Mouse (Mus musculus) liver (tissue): ENCODE data around the gene Slc23a4.
A peak's percentile ranks its signal among the peaks of the same experiment; 100 is the strongest.

Experiments
- DNase-seq: peaks from one replicate; pipeline ENCODE4 v3.0.0-alpha.2; 2020; ENCODE audit warnings: mixed read lengths

The Slc23a4 gene

DNA sequence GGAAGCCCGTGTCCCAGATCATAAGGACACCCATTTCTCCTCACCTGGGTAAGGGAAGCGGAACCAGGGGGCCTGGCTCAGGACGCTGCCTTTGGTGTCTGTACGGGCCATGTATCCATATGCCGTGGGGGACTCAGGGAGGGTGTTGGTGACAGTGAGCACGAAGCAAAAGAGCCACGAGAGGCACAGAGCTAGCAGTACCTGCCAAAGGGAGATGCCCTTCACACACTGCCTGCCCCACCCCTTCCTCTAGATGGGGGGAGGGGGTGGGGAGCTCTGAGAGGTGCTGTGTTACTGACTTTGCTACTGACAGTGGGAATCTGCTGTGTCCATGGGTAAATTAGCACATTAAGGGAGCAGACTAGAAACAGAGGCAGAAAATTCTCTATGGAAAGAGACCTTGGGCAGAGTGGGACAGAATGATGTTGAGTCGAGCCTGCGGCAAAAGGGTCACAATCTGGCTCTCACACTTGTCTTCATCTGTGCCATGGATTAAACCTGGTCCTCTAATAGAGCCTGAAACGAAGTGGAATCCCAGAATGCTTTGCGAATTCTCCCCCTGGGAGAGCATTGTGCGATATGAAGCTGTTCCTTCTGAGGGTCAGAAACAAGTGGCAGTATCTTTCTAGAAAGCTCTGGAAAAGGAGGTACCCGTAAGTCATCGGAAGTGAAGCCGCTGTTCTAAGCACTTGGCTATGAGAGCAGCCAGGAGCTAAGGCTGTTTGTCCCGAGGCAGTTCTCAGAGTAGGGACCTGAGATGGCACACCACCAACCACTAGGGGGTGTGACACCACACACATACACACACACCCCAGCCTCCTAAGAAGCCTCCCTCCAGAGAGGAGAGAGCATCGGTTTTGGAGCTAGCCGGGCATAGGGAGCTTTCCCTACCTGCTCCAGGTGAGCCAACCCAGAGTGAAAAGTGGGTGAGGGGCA lies 33.0 kb downstream of the Slc23a4 start:
- DNase-seq = peak; percentile 48

DNA sequence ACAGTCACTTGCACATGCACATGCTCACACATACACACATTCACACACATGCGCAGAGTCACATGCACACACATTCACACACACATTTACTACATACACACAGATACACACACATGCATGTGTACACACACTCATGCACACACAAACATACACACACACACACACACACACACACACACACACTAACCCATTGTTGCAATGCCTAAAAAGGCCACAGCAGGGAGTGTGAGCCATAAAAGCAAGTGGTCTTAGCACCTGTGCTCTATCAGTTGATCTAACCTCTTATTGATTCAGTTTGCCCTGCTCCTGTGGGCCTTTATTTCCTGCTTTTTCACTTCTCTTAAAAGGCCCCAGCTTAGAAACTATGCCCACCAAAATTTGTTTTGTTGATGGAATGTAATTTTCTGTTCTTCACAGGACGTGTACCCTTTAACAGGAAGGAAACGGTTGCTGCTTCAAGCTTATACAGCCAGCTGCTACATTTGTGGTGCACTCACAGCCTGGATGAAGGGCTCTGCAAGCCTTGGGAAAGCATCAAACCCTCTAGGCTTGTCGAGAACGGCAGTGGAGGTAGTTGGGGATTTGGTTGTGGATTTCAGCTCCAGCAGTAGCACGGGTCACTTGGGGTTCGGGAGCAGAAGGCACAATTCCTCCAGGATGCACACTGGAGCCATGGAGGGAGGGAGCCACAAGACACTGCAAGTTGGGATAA lies 36.1 kb downstream of the Slc23a4 start:
- DNase-seq = no peak

DNA sequence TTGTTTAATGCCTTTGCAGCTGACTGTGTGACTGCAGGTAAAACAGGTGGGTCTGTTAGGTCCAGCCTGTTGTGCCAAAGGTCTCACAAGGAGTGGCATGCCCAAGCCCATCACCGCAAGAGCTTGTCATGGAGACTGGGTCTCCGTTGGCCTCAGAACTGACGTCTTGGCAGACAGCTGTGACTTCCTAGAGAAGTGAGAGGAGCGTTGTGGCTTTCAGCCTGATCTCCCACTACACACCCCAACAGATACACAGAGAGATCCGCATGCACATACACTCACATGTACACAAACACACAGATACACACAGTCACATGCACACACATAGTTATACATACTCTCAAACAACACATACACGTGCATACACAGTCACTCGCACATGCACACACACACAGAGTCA lies 36.7 kb downstream of the Slc23a4 start:
- DNase-seq = no peak

DNA sequence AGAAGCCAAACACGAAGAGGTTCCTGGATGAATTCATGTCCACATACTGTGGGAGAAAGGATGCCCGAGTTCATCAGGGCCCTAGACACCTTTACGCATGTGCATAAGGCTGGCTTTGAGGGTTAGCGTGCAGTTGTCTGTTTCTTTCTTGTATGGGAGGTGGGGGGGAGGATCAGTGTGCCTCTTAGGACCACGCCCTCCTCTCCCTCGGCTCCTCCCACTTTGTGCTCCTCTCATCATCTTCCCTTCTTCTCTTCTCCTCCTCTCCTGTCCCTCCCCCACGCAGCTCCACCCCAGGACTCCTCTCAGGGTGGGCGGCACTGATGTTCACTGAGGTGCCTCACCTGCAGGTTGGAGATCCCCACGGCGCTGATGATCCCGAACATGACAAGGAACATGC lies 39.7 kb downstream of the Slc23a4 start:
- no peak for DNase-seq

DNA sequence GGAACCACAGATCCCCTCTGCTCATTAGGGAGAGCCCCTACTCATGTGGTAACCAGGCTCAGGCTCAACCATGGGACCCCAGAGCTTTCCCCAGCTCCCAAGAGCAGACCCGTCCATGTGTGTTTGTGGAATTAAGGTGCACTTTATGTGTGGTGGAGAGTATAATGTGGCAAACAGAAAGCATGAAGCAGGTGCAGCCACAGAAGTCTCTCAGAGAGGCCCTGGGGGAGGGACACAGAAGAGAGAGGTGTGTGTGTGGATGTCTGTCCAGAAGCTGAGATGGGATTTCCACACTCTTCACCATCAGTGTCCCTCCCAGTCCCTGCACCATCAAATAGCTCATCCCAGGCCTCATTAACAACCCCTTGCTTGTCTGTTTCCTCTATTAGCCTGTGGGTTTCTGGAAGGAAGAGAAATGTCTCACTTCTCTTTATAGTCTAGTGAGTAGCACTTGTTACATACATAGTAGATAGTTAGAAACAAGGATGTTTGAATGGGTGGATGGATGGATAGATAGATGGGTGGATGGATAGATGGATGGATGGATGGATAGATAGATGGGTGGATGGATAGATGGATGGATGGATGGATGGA lies 41.6 kb downstream of the Slc23a4 start:
- no peak for DNase-seq

DNA sequence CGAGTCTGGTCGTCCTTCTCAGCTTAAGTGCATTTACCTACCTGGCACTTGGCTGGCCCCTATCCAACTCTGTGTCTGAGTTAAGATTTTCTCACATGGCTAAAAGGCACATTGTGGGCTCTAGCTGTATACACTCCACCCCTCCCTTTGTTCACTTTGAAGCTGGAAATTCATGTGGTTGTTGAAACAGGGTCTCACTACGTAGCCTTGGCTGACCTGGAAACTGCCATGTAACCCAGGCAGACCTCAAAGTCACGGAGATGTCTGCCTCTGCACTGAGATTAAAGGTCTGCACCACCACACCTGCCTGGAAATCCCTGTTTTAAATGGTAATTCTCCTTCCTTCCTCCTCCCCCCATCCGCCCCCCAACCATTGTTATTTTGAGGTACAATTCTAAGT lies 44.7 kb downstream of the Slc23a4 start:
- no peak for DNase-seq

DNA sequence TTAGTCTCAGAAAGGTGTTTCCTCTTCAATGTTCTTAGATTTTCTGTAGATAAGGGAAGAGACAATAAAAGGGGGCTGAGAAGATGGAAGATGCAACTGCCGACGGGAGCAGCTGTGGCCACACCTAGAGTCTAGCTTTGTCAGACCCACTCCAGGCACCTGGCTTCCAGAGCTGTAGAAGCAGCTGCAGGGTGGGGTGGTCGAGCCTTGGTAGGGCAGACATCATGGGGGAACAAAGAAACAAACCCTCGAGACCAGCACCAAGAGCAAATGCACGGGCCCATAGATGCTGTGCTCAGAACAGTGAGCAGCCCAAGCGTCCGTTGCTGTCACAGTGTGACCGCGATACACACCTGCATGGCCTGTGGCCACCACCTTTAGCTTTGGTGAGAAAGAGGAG lies 45.8 kb downstream of the Slc23a4 start:
- no peak for DNase-seq

DNA sequence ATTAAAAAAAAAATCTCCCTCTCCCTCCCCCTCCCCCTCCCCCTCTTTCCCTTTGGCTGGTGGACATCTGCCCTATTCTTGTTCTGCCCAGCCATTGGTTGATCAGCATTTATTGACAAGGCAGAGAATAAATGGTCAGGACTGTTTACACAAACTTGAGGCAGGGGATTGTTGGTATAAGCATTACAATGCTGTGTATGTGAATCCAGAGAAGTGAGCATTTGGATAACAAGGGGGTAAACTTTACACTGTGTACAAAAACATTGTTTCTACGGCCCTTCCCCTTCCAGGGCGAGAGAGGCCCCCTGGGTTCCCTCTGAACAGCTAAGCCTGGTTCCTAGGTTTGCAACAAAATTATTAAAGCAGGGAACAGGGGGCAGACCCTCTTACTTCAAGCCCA lies 46.7 kb downstream of the Slc23a4 start:
- DNase-seq = no peak

DNA sequence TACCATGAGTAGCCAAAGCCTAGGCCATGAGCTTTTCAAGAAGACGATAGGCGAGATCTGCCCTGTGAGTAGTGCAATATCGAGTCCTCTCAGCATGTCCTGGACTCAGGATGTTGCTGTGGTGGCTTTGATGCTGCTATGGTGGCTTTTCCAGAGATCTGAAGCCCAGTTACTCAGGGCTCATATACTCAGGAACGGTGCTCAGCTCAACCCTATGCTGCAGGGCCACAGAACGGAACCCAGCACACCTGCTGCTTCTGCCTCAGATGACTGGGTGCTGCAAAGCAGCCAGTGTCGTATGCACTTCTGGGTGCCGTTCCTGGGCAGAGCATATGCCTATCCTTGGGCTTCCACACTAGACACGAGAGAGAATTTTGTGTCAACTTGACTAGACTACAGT lies 48.8 kb downstream of the Slc23a4 start:
- no peak for DNase-seq

DNA sequence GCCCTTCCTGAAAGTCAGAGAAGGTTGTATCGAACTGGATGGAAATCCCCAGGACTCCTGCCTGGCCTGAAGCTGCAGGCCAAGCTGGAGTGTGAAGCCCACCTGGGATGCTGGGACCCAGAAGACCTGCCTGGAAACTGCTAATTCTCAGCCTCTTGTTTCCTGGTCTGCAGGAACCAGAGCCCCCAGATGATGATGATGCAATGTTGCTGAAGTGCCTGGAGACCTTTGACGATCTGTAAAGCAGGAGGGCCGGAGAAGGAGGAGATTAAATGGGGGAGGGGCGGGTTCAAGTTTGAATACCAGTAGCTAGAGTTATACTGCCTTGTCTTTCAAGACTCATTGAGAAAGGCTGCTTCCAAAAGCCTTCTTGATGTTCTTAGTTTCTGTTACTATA lies 49.3 kb downstream of the Slc23a4 start:
- DNase-seq = no peak

DNA sequence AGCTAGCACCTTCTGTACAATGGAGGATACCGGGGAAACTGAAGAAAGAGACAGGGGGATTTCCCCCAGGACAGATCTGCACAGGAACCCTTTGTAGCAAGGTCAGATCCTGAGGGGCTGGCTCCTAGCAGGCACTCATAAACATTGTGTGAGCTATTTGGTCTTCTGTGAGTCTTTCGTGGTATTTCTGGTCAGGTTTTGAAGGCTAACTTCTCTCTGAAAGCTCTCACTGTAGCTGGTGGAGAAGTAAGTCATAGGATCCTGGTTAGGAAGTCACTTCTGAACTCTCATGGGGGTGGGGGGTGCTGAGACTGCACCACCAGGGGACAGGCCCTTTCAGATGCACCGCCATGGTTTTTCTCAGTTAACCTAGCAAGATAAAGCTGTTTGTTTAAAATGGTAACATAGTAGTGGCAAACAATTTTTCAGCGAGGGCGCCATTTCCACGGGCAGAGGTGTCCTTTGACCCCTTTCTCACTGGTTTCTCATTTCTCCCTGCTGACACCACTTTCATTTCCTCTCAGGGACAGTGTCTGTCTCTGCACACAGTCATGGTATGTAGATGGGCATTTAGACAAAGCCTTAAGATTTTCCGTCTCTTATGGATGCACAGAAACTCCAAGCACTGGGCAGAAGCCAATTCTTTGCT lies 49.8 kb downstream of the Slc23a4 start:
- DNase-seq = no peak

DNA sequence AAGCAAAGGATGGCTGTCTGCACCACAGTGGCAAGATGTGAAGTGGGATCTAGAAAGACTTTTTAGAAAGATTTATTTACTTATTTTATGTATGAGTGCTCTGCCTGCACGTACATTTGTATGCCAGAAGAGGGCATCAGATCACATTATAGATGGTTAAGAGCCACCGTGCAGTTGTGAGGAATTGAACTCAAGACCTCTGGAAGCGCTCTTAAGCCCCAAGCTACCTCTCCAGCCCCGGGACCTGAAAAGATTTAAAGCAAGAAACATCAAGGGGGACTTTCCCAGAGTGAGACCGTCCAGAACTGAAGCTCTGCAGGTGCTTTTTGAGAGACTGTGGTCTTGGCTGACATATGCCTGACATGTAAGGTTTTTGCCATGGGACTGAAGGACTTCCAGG lies 51.5 kb downstream of the Slc23a4 start:
- DNase-seq = no peak

DNA sequence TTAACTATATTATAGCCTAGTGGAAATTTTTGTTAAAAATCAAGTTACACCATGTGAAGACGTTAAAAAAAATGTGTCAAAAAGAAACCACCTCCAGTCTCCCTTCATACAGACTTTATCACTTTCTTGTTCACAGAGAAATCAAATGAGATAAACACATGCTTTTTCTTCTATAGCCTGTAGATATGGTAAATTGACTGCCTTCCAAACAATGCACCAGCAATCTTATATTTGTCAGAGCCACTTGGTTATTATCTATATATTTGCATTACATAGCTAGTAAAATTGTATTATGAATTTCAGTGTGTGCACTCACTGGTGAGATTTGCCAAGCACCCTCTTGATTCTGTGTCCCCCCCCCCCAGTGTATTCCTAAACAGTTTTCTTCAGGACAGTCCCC lies 55.6 kb downstream of the Slc23a4 start:
- no peak for DNase-seq

DNA sequence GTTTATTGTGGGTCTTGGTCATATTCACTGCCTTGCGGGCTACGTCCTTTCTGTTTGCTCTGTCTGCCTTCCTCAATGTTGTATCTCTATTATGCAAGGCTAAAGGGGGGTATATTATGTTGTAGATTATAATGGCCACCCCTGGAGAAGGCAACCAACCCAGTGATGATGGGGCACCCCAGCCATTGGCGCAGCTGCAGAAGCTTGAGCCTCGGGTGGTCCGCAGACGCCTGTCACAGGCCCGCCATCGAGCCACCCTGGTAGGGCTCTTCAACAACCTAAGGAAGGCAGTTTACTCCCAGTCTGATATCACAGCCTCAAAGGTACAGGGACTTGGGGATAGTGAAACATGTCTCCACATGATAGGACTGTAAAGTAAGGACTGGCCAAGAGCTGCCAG lies 60.6 kb downstream of the Slc23a4 start:
- no peak for DNase-seq

DNA sequence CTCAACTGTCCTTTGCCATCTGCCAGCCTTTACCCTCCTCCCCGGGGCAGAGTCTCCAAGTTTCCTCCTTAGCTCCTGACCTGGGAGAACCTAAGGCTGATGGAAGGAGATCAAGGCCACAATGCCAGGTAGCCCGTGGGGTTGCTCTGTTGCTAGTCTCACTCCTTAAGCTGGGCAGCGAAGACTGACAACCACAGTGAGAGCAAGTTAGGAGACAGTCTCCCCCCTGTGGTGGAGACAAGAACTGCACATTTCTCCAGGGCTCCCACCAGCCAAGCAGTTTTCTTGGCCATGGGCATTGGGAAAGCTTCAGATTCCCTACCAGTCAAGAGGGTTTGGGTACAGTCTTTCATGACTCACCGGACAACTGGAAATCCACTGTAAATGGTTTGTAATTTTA lies 61.0 kb downstream of the Slc23a4 start:
- peak; percentile 71 for DNase-seq

DNA sequence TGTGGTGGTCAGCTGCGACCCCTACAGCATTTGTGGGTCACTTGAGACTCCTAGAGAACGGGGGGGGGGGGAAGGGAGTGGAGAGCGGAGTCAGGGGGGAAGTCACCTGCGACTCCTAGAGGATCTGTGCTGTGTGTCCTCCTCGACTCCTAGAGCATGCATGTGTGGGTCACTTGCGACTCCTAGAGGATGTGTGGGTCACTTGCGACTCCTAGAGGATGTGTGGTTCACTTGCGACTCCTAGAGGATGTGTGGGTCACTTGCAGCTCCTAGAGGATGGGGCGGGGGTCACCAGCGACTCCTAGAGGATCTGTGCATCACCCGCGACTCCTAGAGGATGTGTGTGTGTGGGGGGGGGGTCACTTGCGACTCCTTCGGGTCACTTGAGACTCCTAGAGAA lies 66.3 kb downstream of the Slc23a4 start:
- DNase-seq = peak; percentile 70

DNA sequence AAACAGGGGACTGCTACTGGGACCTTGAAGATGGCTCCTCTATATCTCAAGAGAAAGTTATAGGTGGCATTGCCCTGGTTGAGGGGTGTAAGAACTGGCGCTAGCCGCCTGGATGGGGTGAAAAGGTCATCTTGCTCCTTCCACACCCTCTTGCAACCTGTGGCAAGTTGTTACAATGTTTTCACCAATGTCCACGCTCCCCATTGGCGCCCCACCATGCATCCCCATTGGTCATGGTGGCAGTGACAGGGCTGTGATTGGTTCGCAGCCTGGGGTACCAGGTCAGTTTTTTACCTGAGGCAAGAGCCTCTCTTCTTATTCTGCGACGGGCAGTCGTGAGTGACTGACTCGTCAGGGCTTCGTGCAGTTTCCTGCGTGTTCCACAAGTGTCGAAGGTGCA lies 67.6 kb downstream of the Slc23a4 start:
- DNase-seq = no peak

DNA sequence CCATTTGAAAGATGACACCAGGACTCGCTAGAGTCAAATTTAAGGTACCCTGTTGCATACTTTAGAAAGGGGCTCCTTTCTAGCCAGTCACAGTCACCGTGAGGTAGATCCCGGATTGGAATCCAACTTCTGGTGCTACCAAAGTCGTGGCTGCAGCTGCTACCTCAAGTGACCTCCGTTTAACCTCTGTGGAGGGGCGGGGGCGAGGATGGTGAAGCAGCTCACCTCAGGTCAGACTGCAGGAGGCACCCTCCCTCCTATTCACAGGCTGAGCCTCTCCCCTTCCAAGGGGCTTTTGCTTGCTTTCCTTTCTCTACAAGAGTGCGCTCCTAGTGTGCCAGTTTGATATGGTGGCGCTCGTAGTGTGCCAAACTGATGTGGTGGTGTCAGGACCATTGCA lies 68.2 kb downstream of the Slc23a4 start, which contains the start of gene Stra8:
TSS of gene Stra8 (plus strand) at position 208 of the 400 bp plus-strand sequence.
- DNase-seq = no peak

DNA sequence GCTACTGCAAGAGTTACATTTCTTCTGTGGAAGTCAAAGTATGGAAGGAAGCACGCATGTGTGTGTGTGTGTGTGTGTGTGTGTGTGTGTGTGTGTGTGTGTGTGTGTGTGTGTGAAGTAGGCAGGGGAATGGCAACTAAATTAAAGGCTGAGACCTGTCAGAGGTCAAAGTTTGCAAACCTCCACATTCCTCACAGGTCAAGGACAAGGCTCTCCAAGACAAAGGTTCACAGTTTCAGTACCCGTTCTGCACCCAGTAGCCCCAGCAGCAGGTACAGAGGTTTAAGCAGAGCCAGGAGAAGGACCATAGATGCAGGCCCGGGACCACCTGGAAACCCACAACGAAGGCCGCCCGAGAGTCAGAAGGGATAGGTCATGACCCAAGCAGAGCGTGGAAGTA lies 69.1 kb downstream of the Slc23a4 start:
- DNase-seq = no peak

DNA sequence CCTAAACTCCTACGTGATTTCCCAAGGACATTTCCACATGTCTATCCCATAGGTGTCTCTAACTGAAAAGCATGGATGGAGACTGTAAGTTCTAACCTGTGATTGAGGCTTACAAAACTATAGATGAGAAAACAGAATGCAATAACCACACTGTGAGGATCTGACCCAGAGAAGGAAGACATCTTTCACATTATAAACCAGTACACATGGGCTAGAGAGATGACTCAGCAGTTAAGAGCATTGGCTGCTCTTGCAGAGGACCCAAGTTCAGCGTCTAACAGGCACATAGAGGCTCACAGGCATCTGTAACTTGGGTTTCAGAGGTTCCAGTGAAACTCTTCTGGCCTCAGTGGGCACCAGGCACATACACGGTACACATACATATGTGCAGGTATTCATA lies 73.7 kb downstream of the Slc23a4 start:
- no peak for DNase-seq

DNA sequence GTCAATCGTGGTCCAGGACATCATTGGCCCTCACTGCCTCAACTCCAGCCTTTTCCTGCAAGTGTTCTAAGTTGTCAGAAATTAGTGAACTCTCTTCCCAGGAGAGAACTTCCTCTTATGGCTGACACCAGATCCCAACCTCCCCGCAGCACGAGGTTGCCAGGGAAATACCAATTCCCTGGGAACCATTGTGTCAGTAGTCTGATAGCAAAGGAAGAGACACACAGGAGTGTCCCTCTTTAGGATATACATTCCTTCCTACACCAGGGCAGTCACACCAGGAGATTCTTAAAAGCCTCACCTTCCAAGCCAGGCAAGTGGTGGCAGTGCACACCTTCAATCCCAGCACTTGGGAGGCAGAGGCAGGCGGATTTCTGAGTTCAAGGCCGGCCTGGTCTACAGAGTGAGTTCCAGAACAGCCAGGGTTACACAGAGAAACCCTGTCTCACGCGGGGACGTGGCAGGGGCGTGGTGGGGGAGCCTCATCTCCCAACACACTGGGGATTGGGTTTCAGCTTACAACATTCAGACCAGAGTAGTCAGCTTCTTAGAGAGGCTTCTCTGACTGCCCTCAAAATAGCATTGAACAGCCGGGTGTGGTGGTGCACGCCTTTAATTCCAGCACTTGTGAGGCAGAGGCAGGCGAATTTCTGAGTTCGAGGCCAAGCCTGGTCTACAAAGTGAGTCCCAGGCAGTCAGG lies 74.7 kb downstream of the Slc23a4 start:
- DNase-seq = no peak

DNA sequence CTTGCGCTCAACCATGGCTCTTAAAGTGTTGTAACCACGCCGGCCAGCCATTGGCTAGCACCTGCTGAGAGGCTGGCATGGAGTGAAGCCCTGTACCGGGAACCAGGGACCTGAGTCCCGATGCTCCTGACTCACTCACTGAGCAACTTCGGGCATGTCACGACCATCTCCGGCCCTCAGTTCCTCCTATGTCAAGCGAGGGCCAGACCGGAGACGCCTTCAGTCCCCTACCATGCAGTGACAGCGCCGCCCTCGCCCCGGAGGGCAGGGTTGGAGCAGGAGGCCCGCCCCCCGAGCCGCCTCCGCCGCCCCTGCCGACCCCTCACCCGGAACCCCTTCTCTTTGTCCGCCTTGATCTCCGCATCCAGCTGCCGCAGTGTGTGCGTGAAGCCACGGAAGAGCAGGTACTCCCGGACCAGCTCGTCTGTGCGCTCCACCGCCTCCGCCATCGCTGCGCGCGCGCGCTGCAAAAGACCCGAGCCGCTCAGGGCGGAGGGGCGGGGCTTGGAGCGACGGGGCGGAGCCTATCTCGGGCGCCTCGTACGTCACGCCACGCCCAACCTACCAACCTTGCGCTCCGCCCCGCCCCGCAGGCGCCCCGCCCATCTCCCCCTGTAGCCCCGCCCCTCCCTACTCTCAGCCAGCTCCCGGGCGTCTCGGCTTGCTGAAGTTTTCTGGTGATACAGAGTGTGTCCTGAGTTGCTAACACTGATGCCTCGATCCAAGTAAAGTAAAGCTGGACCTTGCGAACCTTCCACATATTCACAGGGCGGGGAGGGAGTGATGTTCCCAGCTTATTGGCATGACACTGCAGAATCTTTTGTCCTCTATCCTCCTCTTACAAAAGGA lies 77.6 kb downstream of the Slc23a4 start, which contains the start of gene Wdr91:
TSS of gene Wdr91 (minus strand) at position 506 of the 849 bp plus-strand sequence.
- DNase-seq = peak; percentile 98
